Mouse (Mus musculus): Measurements from ENCODE around the gene Rptn.
A peak's percentile ranks its signal among the peaks of the same experiment; 100 is the strongest.

Rptn gene

DNA sequence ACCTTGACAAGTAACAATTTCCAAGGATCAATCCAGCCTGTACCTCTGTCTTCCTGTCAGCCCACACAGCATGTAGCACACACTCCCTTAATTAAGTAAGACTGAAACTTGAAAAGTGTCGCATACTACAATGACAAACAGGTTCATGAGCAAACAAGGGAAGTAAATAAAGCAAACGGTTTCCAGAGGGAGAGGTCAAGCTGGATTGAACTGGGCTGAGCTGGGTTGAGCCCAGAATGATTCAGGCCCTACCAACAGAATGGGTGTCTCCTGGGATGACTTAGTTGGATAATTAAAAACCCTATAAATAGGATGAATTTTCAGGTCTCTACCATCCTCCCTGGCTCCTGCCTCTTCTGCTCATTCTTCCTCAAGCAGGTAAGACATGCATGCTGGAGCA is at the start of gene Rptn:
Gene Rptn (plus strand): TSS at position 334 of the 400 bp plus-strand sequence.
- no peak for DNase-seq (ENCODE audit: low spot score)

DNA sequence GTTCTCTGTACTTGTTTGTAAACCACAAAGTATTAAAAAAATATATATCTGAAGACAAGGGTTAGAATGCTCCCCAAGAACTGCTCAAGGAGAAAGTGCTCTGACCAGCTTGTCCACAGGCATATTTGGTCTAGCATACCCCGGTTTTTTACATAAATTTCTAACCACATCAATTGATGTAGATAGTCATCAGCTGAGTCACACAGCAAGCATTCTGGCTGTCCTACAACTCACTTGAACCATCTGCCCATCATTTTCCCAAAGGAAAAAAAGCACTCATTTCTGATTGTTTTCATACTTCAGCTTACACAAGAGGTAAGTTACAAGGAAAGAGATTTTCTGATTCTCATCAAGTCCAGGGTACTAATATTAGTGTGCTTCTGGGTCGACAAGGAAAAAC is 46.6 kb upstream of the Rptn start:
- no peak for DNase-seq (ENCODE audit: low spot score)

DNA sequence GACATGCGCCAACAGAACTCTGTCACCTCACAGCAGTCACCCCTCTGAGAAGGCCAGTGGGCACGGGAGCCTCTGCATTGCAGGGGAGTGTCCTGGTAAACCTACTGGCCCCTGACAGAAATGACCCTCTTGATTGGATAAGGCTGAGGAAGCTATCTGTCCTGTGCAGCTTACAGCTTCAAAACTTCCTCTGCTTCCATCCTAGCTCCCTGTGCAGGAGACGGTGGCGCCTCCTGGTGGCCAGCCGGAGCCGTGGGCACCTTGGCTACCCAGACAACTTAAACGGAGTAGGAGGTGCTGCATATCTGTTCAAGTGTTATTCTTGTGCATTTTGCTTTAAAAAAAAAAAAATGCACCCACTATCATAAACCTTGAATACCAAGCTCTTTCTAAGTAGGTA is 33.5 kb upstream of the Rptn start:
- DNase-seq (ENCODE audit: low spot score), result peak; percentile 15

DNA sequence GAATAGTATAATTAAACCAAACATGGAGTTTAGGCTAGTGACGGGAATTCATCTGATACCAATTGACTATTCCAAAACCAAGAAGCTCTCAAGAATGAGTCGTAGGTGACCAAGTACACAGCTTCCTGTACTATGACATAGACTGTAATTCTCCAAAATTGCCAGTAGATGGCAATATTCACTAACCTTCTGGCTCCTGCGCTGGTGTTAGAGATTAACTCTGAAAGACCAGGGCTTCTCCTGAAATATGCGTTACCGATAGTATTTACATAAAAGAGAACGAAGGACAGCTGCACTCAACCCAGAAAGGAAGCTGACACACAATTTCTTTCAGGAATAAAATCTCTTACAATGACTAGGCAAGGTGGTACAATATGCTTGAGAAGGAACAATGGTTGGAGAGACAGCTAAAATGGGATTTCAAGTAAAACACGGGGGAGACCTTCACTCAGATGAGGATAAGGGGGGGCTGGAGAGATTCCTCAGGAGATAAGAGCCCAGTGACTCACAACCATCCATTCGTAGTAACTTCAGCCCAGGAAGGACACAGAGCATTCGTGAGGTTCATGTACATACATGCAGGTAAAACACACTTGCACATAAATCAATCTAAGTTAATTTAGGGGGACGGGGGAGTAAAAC is 31.4 kb upstream of the Rptn start:
- no peak for DNase-seq (ENCODE audit: low spot score)

DNA sequence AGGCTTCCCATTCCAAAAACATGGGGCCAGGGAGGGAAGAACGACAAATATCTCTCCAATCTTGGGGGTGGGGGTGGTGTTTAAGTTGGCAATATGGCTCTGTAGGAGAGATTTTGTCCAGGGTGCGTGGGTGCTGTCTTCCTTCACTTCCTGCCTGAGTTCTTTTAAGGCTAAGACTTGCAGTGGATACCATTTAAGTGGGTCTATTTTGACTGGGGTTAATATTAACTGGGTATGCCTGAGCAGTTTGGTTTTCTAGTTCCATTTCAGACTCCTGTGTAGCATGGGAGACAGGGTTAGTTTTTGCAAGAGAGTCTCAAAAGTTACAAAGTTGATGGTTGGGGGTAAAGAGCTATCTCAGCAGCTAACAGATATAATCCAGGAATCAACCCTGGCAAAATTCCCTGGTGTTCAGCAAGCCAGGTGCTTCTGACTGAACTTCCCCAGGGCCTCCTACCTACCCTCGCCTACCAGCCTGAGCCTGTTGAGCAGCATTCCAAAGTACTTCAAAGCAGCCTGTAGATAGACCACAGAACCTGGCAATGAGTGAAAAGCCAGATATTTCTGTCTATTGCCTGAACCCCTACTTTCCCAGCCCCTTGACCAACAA is 26.4 kb upstream of the Rptn start:
- no peak for DNase-seq (ENCODE audit: low spot score)

DNA sequence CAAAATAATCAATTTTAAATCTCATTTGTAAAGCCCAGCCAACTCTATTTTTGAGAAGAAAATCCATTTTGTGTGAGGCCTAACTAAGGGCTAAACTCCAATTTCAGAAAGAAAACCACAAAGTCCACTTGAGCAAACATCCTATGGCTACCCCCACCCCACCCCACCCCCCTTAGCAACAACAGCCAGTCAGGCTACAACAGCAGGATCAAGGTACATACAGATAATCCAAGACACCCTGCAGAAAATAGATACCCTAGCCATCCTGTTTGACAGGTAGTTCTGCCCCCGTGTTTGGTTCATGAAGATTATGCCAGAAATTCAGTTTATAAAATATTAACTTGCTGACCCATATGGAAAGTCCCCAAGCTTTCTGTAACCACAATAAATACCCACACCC is 25.3 kb upstream of the Rptn start:
- DNase-seq (ENCODE audit: low spot score), result no peak

DNA sequence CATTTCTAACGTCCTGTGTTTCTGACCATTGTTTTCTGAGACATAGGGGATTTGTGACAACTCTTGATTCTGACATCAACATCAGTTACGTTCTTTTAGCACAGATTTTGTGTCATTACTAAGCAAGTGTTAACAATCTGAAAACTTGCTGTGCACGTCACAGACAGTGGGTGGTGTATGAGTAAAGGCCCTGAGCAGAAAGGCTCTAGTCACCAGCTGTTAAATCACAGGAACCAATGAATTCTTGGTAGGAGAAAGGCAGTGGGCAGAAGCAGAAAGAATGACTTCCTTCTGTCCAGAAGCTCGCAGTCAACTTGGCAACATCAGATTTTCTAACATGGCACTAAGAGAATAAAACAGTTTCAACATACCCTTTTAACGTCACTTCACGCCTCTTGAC is 20.1 kb upstream of the Rptn start:
- no peak for DNase-seq (ENCODE audit: low spot score)

DNA sequence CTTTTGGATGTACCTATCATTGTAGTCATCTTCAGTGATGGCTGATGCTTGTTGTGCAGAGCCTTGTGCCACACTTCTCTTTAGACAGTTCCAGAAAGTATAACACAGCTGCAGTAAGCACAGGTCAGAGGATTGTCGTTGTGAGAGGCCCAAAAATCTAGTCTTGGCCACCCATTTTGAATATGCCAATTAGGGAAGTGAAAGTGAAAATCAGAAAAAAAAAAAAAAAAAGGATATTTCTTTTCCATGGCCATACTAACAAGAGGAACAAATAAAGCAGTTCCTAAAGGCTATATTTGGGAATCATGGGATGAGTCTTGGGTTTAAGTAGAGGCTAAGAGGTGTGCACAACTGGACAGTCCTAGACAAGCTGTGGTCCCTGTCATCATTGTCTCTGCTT is 18.3 kb upstream of the Rptn start:
- DNase-seq (ENCODE audit: low spot score), result no peak

DNA sequence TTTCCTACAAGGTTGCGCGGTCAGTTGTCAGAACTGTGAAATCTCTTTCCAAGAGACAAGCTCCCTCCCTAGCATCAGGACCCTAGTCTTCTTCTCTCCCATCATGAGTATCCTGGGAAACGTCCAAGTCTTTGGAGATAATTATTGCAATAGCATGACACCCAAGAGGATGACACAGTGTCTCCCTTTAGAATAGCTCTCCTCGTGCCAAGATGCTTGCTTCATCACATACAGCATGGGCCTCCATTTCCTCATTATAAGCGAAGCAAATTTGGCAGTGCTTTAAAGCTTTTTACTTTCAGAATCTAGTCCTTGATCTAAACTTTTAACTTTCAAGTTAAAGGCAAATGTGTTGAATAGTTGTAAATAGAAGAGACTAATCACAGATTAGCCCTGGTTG is 17.9 kb upstream of the Rptn start:
- DNase-seq (ENCODE audit: low spot score), result no peak

DNA sequence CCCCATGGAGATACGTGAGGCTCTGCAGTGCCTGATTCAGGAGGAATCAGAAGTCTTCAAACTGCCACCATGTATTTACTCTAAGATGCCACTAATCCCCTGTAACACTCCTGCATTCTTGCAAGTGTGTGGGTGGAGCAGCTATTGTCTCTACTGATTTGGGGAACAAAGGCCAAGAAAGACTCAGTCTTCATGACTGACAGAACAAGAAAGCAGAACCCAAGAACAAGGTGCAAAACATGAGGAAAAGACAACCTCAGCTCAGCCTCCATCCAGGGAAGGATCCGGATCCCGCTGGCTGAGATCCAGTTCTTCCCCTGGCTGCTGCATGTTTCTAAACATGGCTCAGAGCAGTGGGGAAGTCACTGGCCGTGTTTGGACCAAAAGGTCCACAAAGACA is 15.4 kb upstream of the Rptn start:
- no peak for DNase-seq (ENCODE audit: low spot score)

DNA sequence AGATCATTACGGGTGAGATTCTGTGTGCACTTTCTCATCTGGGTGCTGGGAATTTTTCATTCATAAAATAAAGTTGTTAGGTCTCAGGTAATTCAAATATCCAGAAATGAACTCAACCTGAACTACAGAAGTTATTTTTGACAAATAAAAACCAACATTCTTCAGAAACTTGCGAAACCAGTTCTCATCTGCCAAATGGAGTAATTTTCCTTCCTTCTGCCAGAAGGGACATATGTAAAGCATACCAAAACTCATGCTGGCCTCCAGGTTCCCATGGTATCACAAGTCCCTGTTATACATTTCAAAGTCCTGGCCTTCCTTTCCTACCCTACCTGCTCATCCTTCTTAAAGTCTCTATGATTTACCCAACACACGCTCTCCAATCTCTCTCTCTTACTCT is 10.4 kb downstream of the Rptn start:
- no peak for DNase-seq (ENCODE audit: low spot score)

DNA sequence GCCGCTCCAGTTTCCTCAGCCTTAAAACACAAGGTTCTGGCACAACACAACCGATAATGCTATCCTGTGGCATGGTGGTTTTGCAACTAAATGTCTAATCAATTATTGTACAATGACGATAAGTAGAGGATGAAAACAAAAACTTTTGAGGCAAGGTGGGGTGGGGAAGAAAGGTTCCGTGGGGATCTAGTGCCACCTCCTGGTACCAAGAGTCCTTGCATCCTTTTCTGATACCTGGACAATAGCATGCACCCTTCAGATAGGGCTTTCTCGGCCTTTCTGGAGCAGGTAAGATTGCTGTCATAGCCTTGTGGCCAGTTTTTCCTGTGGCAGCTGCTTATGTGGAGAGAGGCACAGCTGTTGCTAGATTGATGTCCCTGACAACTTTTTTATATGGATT is 13.5 kb downstream of the Rptn start:
- no peak for DNase-seq (ENCODE audit: low spot score)

DNA sequence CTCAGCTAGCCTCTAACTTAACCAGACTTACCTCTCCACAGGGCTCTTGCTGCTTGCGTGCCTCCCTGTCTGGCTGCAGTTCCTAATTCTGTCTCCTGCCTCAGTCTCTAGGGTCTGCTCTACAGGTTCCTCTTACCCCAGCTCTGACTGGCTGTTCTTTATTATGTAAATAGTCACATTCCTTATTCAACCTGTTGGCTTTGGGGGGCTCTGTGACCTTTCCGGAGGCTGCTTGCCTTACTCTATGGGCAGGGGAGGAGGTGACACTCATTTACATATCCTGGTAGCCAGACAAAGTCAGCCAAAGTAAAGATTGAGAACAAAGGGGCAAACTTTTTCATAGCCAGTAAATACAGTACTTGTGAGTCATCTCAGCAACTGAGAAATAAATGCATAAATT is 18.4 kb downstream of the Rptn start:
- DNase-seq (ENCODE audit: low spot score), result no peak

DNA sequence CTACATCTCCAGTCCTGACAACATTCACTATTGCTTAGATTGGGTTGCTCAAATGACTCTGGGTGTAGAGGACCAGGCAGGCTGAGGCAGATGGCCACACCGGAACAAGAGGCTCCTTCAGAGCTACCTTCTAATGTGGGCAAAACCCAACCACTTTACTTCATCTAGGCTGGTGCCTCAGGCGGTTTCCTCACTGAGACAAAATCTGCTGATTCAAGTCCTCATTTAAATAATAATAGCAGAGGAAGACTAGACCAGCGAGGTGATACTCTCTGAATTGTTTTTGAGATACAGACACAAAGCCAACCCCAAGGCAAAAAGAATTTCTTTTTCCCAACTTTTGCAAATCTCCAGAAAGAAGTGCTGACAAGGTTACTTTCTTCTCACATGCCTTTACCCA is 38.2 kb downstream of the Rptn start:
- DNase-seq (ENCODE audit: low spot score), result no peak

DNA sequence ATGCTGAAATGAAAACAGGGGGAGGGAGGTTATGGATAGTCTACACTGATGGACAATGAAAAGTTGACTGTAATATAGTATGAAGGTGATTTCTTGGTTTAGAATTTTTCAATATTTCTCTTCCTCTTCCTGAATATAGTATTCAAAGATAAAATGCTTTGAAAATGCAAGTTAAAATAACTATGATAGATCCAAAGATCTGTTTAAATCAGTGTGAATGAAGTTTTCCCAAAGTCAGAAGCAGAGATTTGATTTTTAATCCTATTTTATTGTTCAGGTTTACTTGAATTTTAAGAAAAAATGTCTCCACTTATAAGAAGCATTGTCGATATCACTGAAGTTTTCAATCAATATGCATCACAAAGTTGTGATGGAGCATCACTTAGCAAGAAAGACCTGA is 48.5 kb downstream of the Rptn start, which contains the start of gene Tchh:
Gene Tchh (plus strand): TSS at position 301 of the 400 bp plus-strand sequence.
- no peak for DNase-seq (ENCODE audit: low spot score)

DNA sequence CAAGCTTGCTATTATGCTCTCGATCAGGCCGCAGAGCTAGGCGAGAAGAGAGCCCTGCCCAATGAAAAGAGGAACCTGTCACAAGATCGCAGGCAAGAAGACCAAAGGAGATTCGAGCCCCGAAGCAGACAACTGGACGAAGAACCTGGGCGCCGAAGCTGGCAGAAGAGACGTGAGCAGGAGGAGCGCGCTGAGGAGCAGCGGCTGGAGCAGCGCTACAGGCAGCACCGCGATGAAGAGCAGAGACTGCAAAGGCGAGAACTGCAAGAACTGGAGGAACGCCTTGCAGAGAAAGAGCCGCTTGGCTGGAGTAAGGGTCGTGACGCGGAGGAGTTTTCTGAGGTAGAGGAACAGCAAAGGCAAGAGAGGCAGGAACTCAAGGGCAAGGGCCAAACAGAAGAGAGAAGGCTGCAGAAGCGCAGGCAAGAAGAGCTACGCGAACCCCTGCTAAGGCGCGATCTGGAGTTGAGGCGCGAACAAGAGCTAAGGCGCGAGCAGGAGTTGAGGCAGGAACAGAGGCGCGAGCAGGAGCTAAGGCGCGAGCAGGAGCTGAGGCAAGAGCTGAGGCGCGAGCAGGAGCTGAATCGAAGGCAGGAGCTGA is 50.1 kb downstream of the Rptn start:
- DNase-seq (ENCODE audit: low spot score), result peak; percentile 4

DNA sequence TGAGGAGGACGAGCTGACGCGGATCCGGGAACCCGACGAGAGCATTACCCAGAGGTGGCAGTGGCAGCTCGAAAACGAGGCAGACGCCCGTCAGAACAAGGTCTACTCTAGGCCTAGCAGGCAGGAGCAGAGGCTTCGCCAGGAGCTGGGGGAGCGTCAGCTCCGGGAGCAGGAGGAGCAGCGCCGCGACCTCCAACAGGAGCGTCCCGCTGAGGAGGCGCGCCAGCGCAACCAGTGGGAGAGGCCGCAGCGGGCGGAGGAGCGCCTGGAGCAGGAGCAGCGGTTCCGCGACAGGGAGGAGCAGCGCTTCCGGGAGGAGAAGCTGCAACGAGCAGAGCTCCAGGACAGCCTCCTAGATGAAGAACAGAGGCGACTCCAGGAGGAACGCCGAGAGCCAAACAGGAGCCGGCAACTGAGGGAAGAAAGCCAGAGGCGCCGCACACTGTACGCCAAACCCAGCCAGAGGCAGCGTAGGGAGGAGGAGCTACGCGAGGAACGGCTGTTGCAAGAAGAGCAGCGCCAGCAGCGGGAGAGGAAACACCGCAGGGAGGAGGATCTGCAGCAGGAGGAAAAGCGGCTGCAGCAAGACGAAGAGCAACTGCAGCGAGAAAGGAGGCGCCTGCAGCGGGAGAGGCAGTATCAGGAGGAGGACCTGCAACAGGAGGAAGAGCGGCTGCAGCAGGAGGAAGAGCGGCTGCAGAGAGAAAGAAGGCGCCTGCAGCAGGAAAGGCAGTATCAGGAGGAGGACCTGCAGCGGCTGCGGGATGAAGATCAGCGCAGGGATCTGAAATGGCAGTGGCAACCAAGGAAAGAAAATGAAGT is 51.1 kb downstream of the Rptn start:
- peak; percentile 47 for DNase-seq (ENCODE audit: low spot score)

DNA sequence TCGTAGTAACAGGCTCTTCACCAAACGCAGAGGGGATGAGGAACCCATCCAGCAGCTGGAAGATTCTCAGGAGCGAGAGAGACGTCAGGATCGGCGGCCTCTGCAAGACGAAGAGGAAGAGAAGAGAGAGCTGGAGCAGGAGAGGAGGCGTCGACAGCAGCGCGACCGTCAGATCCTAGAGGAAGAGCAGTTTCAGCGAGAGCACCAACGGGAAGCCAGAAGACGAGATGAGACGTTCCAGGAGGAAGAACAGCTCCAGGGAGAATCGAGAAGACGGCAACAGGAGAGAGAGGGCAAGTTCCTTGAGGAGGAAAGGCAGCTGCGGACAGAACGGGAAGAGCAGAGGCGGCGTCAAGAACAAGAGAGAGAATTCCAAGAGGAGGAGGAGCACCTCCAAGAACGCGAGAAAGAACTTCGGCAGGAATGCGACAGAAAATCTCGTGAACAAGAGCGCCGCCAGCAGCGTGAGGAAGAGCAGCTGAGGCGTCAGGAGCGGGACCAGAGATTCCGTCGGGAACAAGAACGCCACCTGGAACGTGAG is 51.7 kb downstream of the Rptn start:
- peak; percentile 5 for DNase-seq (ENCODE audit: low spot score)

DNA sequence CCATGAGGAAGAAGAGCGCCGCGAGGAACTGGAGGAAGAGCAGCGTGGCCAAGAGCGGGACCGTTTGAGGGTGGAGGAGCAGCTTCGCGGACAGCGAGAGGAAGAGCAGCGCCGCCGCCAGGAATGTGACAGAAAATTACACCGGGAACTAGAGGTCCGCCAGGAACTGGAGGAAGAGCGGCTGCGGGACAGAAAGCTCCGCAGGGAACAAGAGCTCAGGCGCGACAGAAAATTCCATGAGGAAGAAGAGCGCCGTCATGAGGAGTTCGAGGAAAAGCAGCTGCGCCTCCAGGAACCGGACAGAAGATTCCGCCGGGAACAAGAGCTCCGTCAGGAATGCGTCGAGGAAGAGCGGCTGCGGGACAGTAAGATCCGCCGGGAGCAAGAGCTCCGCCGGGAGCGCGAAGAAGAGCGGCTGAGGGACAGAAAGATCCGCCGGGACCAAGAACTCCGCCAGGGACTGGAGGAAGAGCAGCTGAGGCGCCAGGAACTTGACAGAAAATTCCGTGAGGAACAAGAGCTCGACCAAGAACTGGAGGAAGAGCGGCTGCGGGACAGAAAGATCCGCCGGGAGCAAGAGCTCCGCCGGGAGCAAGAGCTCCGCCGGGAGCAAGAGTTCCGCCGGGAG is 52.7 kb downstream of the Rptn start:
- peak; percentile 2 for DNase-seq (ENCODE audit: low spot score)

DNA sequence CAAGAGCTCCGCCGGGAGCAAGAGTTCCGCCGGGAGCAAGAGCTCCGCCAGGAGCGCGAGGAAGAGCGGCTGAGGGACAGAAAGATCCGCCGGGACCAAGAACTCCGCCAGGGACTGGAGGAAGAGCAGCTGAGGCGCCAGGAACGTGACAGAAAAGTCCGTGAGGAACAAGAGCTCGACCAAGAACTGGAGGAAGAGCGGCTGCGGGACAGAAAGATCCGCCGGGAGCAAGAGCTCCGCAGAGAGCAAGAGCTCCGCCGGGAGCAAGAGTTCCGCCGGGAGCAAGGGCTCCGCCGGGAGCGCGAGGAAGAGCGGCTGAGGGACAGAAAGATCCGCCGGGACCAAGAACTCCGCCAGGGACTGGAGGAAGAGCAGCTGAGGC is 53.2 kb downstream of the Rptn start:
- peak; percentile 1 for DNase-seq (ENCODE audit: low spot score)

DNA sequence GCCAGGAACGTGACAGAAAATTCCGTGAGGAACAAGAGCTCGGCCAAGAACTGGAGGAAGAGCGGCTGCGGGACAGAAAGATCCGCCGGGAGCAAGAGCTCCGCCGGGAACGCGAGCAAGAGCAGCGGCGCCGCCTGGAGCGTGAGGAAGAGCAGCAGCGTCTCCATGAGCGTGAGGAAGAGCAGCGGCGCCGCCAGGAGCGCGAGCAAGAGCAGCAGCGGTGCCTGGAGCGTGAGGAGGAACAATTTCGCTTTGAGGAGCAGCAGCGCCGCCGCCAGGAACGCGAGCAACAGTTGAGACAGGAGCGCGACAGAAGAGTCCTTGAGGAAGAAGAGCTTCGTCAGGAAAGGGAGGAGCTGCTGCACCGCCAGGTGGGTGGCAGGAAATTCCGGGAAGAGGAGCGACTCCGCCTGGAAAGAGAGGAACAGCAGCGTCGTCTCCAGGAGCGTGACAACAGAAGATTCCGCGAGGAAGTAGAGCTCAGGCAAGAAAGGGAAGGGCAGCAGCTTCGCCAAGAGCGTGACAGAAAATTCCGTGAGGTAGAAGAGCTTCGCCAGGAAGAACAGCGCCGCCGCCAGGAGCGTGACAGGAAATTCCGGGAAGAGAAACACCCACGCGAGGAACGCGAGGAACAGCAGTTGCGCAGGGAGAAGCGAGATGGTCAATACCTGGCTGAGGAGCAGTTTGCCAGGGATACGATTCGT is 53.8 kb downstream of the Rptn start:
- DNase-seq (ENCODE audit: low spot score), result peak; percentile 10
